Mouse (Mus musculus): ENCODE data around the gene Stxbp5l. TPM values are rescaled to one million over a fixed set of nuclear protein-coding genes. Genes with fewer than 3 reads are reported as not detected.
A peak's percentile ranks its signal among the peaks of the same experiment; 100 is the strongest.
"Not testable (repeated sequence)": the region's sequence is repeated elsewhere in the genome, so short reads cannot be mapped to it uniquely, and the experiment has no call there.

Gene Stxbp5l
- polyA plus RNA-seq, 1 experiment from 2014 or later, result 16.6 TPM

DNA sequence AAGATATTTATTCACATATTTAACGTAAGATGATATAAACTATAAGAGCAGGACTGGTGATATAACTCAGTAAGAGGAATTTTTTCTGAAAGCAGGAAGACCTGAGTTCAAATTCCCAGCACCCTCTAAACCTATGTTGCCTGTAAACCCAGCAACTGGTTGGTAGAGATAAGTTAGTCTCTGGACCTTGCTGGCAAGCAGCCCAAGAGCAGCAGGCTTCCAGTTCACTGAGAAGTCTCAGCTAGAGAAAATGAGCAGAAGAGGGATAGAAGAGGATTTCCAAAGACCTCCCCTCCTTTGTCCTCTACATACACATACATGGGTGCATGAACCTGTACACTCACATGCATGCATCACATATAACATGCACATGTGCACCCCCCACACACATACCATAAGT, 165.6 kb downstream of the Stxbp5l start:
- Histone ChIP-seq H3K36me3 (replicated peaks) (no peaks in the 10 kb centered on the region), H3K9ac (no peak overlapping the region), H3K4me1 (no peaks in the 10 kb centered on the region), H3K4me2 (no peak overlapping the region), H3K27me3 (replicated peaks) (no peaks in the 10 kb centered on the region), H3K9me3 (no peaks in the 10 kb centered on the region), H3K27ac (no peak overlapping the region), H3K4me3 (no peak overlapping the region)
- 100% methylated on average over 1 of the region's 1 CpGs for WGBS
- ATAC-seq (replicated peaks), result no peak

DNA sequence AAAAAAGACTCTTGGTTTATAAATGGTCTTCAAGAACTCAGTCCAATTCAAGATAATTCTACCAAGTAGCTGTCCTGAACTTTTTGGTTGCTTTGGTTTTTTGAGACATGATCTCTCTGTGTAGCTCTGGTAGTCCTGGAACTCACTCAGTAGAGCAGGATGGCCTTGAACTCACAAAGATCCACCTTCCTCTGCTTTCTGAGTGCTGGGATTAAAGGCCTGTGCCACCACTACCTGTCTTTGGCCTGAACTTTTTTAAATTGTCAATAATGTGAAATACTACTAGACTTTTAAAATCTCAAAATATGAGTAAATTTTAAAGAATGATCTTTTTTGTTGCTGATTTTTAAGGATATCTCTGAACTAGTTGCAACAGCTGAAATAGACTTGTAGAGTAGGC, 176.0 kb downstream of the Stxbp5l start:
- no peak for ATAC-seq (replicated peaks)
- H3K4me2 ChIP-seq, result no peak overlapping the region
- no peaks in the 10 kb centered on the region for H3K9me3 ChIP-seq
- H3K9ac ChIP-seq, result no peak overlapping the region
- H3K4me1 ChIP-seq, result no peaks in the 10 kb centered on the region
- H3K27me3 ChIP-seq (replicated peaks), result no peaks in the 10 kb centered on the region
- no peaks in the 10 kb centered on the region for H3K36me3 ChIP-seq (replicated peaks)
- H3K4me3 ChIP-seq, result no peak overlapping the region
- no peak overlapping the region for H3K27ac ChIP-seq

DNA sequence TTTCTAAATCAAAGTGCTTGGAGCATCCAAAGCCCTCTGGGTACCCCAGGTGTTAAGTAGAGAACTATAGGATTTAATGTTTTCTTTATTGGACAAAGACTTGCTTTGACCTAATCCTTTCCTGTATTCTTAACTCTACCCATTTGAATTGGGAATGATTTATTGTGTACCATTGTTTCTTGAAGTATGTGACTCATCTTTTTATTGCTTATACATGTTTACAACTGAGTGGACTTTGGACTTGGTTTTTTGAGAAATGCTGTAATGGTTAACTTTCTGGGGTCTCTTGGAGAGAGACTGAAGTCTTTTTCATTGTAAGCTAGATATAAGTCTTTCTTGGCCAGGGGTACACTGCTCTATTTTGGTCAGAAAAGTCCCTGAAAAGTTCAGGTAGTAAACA, 190.6 kb downstream of the Stxbp5l start:
- H3K4me1 ChIP-seq, result no peaks in the 10 kb centered on the region
- no peaks in the 10 kb centered on the region for H3K9me3 ChIP-seq
- no peak overlapping the region for H3K4me3 ChIP-seq
- no peaks in the 10 kb centered on the region for H3K27me3 ChIP-seq (replicated peaks)
- no peak overlapping the region for H3K4me2 ChIP-seq
- no peak for ATAC-seq (replicated peaks)
- H3K36me3 ChIP-seq (replicated peaks), result no peaks in the 10 kb centered on the region
- H3K27ac ChIP-seq, result no peak overlapping the region
- no peak overlapping the region for H3K9ac ChIP-seq

DNA sequence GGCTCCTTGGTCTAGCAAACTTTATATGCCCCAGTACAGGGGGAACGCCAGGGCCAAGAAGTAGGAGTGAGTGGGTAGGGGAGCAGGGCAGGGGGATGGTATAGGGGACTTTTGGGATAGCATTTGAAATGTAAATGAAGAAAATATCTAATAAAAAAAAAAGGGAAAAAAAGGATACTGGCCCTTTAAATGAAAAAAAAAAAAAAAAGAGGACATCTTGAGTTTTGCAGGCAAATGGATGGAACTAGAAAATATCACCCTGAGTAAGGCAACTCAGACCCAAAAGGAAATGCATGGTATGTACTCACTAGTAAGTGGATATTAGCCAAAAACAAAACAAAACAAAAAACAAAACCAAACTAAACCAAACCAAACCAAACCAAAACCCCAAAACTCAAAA, 259.6 kb downstream of the Stxbp5l start:
- H3K9me3 ChIP-seq; H3K27me3 ChIP-seq (replicated peaks); H3K4me1 ChIP-seq; H3K36me3 ChIP-seq (replicated peaks); H3K27ac ChIP-seq; H3K9ac ChIP-seq; H3K4me2 ChIP-seq; ATAC-seq (replicated peaks); H3K4me3 ChIP-seq: not testable (repeated sequence)
- 98% methylated on average over 1 of the region's 1 CpGs for WGBS

DNA sequence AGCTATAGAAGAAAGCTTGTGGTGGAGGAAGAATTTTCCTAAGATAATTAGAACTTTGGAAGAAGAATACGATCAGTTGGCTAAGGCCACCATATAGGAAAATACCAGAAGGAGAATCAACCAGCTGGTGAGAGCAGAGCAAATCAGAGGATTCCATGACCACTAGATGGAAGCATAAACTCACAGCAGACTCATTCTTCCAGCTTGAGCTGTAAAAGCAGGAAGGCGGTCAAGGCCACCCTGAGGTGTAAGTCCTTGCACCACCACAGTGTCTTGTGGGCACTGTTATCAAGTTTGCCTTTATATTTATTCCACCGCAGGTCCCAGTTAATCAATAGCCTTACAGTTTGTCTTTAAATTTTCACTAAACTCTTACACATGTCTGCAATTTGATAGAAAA, 275.5 kb downstream of the Stxbp5l start:
- H3K4me3 ChIP-seq, result no peak overlapping the region
- ATAC-seq (replicated peaks), result peak; percentile 97
- H3K36me3 ChIP-seq (replicated peaks), result no peaks in the 10 kb centered on the region
- no peaks in the 10 kb centered on the region for H3K4me1 ChIP-seq
- no peak overlapping the region for H3K27ac ChIP-seq
- no peaks in the 10 kb centered on the region for H3K27me3 ChIP-seq (replicated peaks)
- H3K9me3 ChIP-seq, result no peaks in the 10 kb centered on the region
- no peak overlapping the region for H3K9ac ChIP-seq
- no peak overlapping the region for H3K4me2 ChIP-seq
- WGBS, result 31% methylated on average over 3 of the region's 3 CpGs

DNA sequence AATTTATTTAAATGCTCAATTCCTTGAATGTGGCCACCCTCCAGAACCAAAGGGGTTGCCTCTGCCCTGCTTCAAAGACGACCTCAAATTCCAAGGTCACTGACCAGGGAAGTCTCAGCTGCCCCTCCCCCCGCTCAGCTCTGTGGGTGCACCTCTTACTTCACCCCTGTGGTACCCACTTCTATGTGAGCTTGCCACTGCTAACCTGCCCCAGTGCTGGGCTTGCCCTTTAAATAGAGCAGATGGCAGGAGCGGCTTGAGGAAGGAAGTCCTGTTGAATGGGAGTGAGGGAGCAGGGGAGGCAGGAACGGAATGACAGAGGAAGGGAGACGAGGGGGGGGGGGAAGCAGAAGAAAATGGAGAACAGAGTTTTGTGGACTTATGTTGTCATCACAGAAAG, 276.0 kb downstream of the Stxbp5l start:
- no peaks in the 10 kb centered on the region for H3K9me3 ChIP-seq
- no peaks in the 10 kb centered on the region for H3K4me1 ChIP-seq
- no peak overlapping the region for H3K4me3 ChIP-seq
- no peaks in the 10 kb centered on the region for H3K27me3 ChIP-seq (replicated peaks)
- ATAC-seq (replicated peaks), result no peak; the same call in 1 of the 2 replicates
- WGBS, result 29% methylated on average over 5 of the region's 5 CpGs
- H3K9ac ChIP-seq, result no peak overlapping the region
- no peak overlapping the region for H3K27ac ChIP-seq
- no peak overlapping the region for H3K4me2 ChIP-seq
- H3K36me3 ChIP-seq (replicated peaks), result no peaks in the 10 kb centered on the region

DNA sequence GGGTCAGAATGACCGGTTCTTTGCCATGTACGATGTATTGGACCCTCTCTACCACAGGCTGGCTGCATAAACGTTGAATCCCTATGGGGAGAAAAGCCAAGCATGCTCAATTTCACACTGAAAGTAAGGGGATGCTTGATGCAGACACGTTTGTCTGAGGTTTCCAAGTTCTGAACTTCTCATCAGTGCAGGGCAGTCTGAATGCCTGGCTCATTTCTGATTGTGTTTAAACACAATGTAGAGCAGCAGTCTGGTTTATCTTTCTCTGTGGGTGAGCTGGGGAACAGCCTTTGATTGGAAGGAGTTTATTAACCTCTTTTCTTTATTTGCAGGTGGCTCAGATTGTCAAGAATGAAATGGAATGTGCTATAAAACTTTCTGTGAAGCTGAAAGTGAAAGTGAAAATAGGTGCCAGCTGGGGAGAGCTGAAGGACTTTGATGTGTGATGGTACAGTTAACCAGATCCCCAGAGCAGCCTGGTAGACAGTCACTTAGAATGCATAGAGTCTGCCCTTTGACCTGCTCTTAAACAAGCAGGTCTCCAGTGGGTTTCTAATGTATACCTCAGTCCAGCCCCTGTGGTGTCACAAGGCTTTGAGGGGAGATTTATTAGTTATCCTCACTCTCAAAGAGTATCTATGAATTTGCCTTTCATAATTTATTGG, 290.5 kb downstream of the Stxbp5l start:
- Histone ChIP-seq H3K4me3 (no peak overlapping the region), H3K4me1 (no peaks in the 10 kb centered on the region), H3K27ac (no peak overlapping the region), H3K36me3 (replicated peaks) (no peaks in the 10 kb centered on the region), H3K9ac (no peak overlapping the region), H3K27me3 (replicated peaks) (no peaks in the 10 kb centered on the region), H3K9me3 (no peaks in the 10 kb centered on the region), H3K4me2 (no peak overlapping the region)
- 0 out of 2 replicates have a peak, but pooled peaks have one; percentile 56 for ATAC-seq (replicated peaks)
- WGBS, result 77% methylated on average over 4 of the region's 4 CpGs

DNA sequence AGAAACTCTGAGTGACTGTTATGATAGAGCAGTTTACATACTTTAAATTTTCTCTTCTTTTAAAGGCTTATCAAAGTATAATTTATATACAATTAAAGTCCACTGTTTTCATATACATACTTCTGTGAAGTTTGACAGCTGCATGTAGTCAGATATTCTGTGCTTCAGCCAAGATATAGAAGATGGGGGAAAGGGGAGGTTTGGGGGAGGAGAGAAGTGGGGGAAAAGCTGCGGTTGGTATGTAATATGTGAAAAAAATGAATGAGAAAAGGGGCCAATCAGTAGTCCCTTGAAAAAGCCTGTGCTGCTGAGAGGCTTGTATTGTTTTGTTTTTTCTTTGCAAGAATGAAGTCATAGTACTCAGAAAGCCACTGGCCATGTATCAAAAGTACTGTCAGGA, 295.1 kb downstream of the Stxbp5l start:
- ATAC-seq (replicated peaks), result no peak
- Histone ChIP-seq H3K36me3 (replicated peaks) (no peaks in the 10 kb centered on the region), H3K27me3 (replicated peaks) (no peaks in the 10 kb centered on the region), H3K4me1 (no peaks in the 10 kb centered on the region), H3K4me3 (no peak overlapping the region), H3K27ac (no peak overlapping the region), H3K9ac (no peak overlapping the region), H3K9me3 (no peaks in the 10 kb centered on the region), H3K4me2 (no peak overlapping the region)
- WGBS, result 81% methylated on average over 1 of the region's 1 CpGs

DNA sequence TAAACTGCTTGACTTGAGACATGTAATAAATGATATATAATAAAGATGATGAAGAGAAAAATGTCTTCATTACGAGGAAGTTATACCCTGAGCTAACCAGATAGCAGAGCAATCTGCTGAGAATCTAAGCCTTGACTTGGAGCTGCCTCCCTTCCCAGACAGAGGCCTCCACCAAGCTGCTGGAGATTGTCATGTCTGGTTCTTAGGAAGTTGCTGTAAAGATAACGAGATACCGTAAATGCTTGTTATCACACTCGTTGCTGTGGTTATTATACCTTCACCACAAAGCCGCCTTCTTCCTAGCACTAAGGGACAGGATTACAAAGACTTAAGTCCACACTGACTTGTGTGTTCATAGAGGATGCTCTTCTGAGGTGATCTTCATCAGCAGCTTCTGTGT, 312.4 kb downstream of the Stxbp5l start:
- WGBS, result 89% methylated on average over 5 of the region's 5 CpGs
- Histone ChIP-seq H3K36me3 (replicated peaks) (no peaks in the 10 kb centered on the region), H3K27me3 (replicated peaks) (no peaks in the 10 kb centered on the region), H3K4me1 (no peaks in the 10 kb centered on the region), H3K27ac (no peak overlapping the region), H3K4me2 (no peak overlapping the region), H3K9ac (no peak overlapping the region), H3K9me3 (no peaks in the 10 kb centered on the region), H3K4me3 (no peak overlapping the region)
- no peak for ATAC-seq (replicated peaks)

Other genes with a start within 250 kb of the Stxbp5l start
- gene Gtf2e1, start 154.8 kb upstream of the Stxbp5l start, polyA plus RNA-seq (2015; fragmentation: Nextera tagmentation; extraction: Ambion mirVana), result 32.0 and 32.4 TPM in 2 replicates
- gene Rabl3, start 154.9 kb upstream of the Stxbp5l start, polyA plus RNA-seq (2015; fragmentation: Nextera tagmentation; extraction: Ambion mirVana), result 18.9 and 19.9 TPM in 2 replicates
- 0.14 and 0.37 TPM in 2 replicates for gene Hgd, start 195.2 kb upstream of the Stxbp5l start, polyA plus RNA-seq (2015; fragmentation: Nextera tagmentation; extraction: Ambion mirVana)

Data from midbrain, embryonic 15.5 days (tissue).